Mouse (Mus musculus) CH12.LX (cell line): ENCODE measurements at regions not wholly inside any gene's neighbourhood (a gene's known extent, or its start where the extent isn't known, plus 50 kb on each side); places are given as distances from the start of the nearest gene placed in this dataset.

Source experiments
- DNase-seq: peaks from one replicate; pipeline ENCODE4 v3.0.0-alpha.2; 2013; ENCODE audit errors: extremely low read depth
- H3K27ac ChIP-seq: 2 replicates; pipeline ENCODE4 v1.5.1; 2012; ENCODE audit warnings: low read depth, mild to moderate bottlenecking, control low read depth, moderate library complexity; ENCODE audit not compliant: insufficient read depth
- H3K27me3 ChIP-seq: replicated peaks from 2 replicates; pipeline ENCODE3; 2012; ENCODE audit warnings: inconsistent platforms
- H3K36me3 ChIP-seq, 2 experiments: replicated peaks in 1 of 2; 2 replicates each; pipeline versions ENCODE3 to v1.6.1; 2012; ENCODE audit warnings: inconsistent platforms in 1 of 2, low read length in 1 of 2, mild to moderate bottlenecking in 1 of 2, mixed read lengths in 1 of 2, moderate library complexity in 1 of 2; ENCODE audit not compliant: control insufficient read depth in 1 of 2, insufficient read depth in 1 of 2
- H3K4me1 ChIP-seq, 2 experiments: 2 replicates each; pipeline ENCODE4 v1.6.1; 2012; ENCODE audit warnings: inconsistent platforms in 1 of 2, moderate library complexity in 1 of 2; ENCODE audit not compliant: insufficient read depth in 2 of 2, control insufficient read depth in 1 of 2
- H3K4me2 ChIP-seq: 2 replicates; pipeline ENCODE4 v1.6.1; 2012; ENCODE audit warnings: low read depth, mild to moderate bottlenecking, control low read depth; ENCODE audit not compliant: poor library complexity, insufficient read depth, severe bottlenecking
- H3K4me3 ChIP-seq, 3 experiments: fragments of 150-350 bp in 1 of 3; sonication (generic) in 1 of 3; replicated peaks in 1 of 3; 2 replicates each; pipeline versions ENCODE3 to v1.5.1; 2011 to 2012; ENCODE audit warnings: low read depth in 2 of 3, low read length in 2 of 3, mild to moderate bottlenecking in 2 of 3, moderate library complexity in 2 of 3, control low read depth in 1 of 3, improper control_type of control experiment in 1 of 3, inconsistent platforms in 1 of 3, mixed read lengths in 1 of 3; ENCODE audit not compliant: poor library complexity in 1 of 3
- H3K79me2 ChIP-seq: replicated peaks from 2 replicates; pipeline ENCODE4 v1.6.1; 2012; ENCODE audit warnings: mild to moderate bottlenecking, moderate library complexity; ENCODE audit not compliant: control insufficient read depth, poor library complexity, insufficient read depth, severe bottlenecking; ENCODE audit errors: extremely low read depth
- H3K9ac ChIP-seq: 2 replicates; pipeline ENCODE4 v1.6.1; 2012; ENCODE audit warnings: low read depth, mild to moderate bottlenecking, control low read depth, moderate library complexity; ENCODE audit not compliant: insufficient read depth
- H3K9me3 ChIP-seq: replicated peaks from 2 replicates; pipeline ENCODE3; 2012; ENCODE audit warnings: low read length, inconsistent platforms, mixed read lengths
- CHD1 ChIP-seq: IDR thresholded peaks from 2 replicates; pipeline ENCODE4 v1.6.1; 2012; ENCODE audit warnings: low read depth, low read length, improper control_type of control experiment, inconsistent platforms
- CHD2 ChIP-seq: IDR thresholded peaks from 2 replicates; pipeline ENCODE4 v1.6.1; 2011; ENCODE audit warnings: low read length, improper control_type of control experiment
- E2F4 ChIP-seq: IDR thresholded peaks from 2 replicates; pipeline ENCODE4 v1.6.1; 2011; ENCODE audit warnings: low read depth, low read length, improper control_type of control experiment; ENCODE audit not compliant: insufficient replicate concordance
- ELF1 ChIP-seq: IDR thresholded peaks from 2 replicates; pipeline ENCODE4 v1.6.1; 2014; ENCODE audit warnings: low read depth, mild to moderate bottlenecking, inconsistent platforms, low read length, improper control_type of control experiment
- EP300 ChIP-seq: IDR thresholded peaks from 2 replicates; pipeline ENCODE4 v1.6.1; 2011; ENCODE audit warnings: low read length, improper control_type of control experiment
- ETS1 ChIP-seq: conservative IDR thresholded peaks from 2 replicates; pipeline ENCODE4 v1.6.1; 2012; ENCODE audit warnings: low read depth, mild to moderate bottlenecking, inconsistent platforms, low read length, improper control_type of control experiment, moderate library complexity
- GABPA ChIP-seq: IDR thresholded peaks from 2 replicates; pipeline ENCODE4 v1.6.1; 2012; ENCODE audit warnings: low read depth, low read length, improper control_type of control experiment, inconsistent platforms; ENCODE audit not compliant: insufficient replicate concordance
- HCFC1 ChIP-seq: IDR thresholded peaks from 2 replicates; pipeline ENCODE4 v1.6.1; 2012; ENCODE audit warnings: low read depth, mild to moderate bottlenecking, inconsistent platforms, low read length, improper control_type of control experiment
- KAT2A ChIP-seq: IDR thresholded peaks from 2 replicates; pipeline ENCODE4 v1.6.1; 2012; ENCODE audit warnings: low read length, improper control_type of control experiment, inconsistent platforms; ENCODE audit not compliant: insufficient replicate concordance
- MAX ChIP-seq: IDR thresholded peaks from 2 replicates; pipeline ENCODE4 v1.6.1; 2011; ENCODE audit warnings: low read length, improper control_type of control experiment
- MEF2A ChIP-seq: IDR thresholded peaks from 2 replicates; pipeline ENCODE4 v1.6.1; 2014; ENCODE audit warnings: low read depth, mild to moderate bottlenecking, inconsistent platforms, low read length, improper control_type of control experiment, borderline replicate concordance
- MYC ChIP-seq: IDR thresholded peaks from 2 replicates; pipeline ENCODE4 v1.6.1; 2011; ENCODE audit warnings: low read depth, mild to moderate bottlenecking, improper control_type of control experiment, low read length
- NELFE ChIP-seq: IDR thresholded peaks from 2 replicates; pipeline ENCODE4 v1.6.1; 2011; ENCODE audit warnings: low read depth, low read length, improper control_type of control experiment
- NRF1 ChIP-seq: IDR thresholded peaks from 2 replicates; pipeline ENCODE4 v1.6.1; 2014; ENCODE audit warnings: low read depth, mild to moderate bottlenecking, inconsistent platforms, low read length, improper control_type of control experiment, moderate library complexity
- POLR2A ChIP-seq: IDR thresholded peaks from 2 replicates; pipeline ENCODE4 v1.6.1; 2011; ENCODE audit warnings: low read depth, mild to moderate bottlenecking, improper control_type of control experiment, low read length
- POLR2AphosphoS2 ChIP-seq: IDR thresholded peaks from 2 replicates; pipeline ENCODE4 v1.6.1; 2011; ENCODE audit warnings: low read depth, low read length, improper control_type of control experiment
- SIN3A ChIP-seq: IDR thresholded peaks from 2 replicates; pipeline ENCODE4 v1.6.1; 2012; ENCODE audit warnings: low read length, improper control_type of control experiment, inconsistent platforms
- SMC3 ChIP-seq: IDR thresholded peaks from 2 replicates; pipeline ENCODE4 v1.6.1; 2011; ENCODE audit warnings: low read depth, low read length, improper control_type of control experiment
- USF1 ChIP-seq: IDR thresholded peaks from 2 replicates; pipeline ENCODE4 v1.6.1; 2014; ENCODE audit warnings: low read depth, mild to moderate bottlenecking, inconsistent platforms, low read length, improper control_type of control experiment
- USF2 ChIP-seq: conservative IDR thresholded peaks from 2 replicates; pipeline ENCODE4 v1.6.1; 2011; ENCODE audit warnings: low read depth, low read length, improper control_type of control experiment
- ZC3H11A ChIP-seq: IDR thresholded peaks from 2 replicates; pipeline ENCODE4 v1.6.1; 2012; ENCODE audit warnings: low read depth, mild to moderate bottlenecking, inconsistent platforms, low read length, improper control_type of control experiment
- ZKSCAN1 ChIP-seq: IDR thresholded peaks from 2 replicates; pipeline ENCODE4 v1.6.1; 2012; ENCODE audit warnings: low read depth, inconsistent platforms, low read length, improper control_type of control experiment, borderline replicate concordance
- ZMIZ1 ChIP-seq: IDR thresholded peaks from 2 replicates; pipeline ENCODE4 v1.6.1; 2012; ENCODE audit warnings: low read depth, mild to moderate bottlenecking, inconsistent platforms, low read length, improper control_type of control experiment
- ZNF384 ChIP-seq: IDR thresholded peaks from 2 replicates; pipeline ENCODE4 v1.6.1; 2012; ENCODE audit warnings: low read depth, low read length, improper control_type of control experiment, inconsistent platforms
- dilution Hi-C: fragments of 300-500 bp; cut with MboI; formaldehyde crosslinking; loops from 2 replicates; pipeline ENCODE4 v1.14.3; 2020; ENCODE audit warnings: low sequenced_read_pairs; ENCODE audit not compliant: extremely low pct_unique_long_range_greater_than_20kb, extremely low pct_ligation_motif_present
- in situ Hi-C: fragments of 300-500 bp; cut with MboI; formaldehyde crosslinking; loops from 3 replicates; pipeline ENCODE4 v1.14.3; 2019; ENCODE audit warnings: low sequenced_read_pairs, low pct_ligation_motif_present, low pct_unique_long_range_greater_than_20kb, mixed read lengths

GRCm38 (mm10) chr5:68701342-68701741 is 640.1 kb downstream of the Kctd8 start:
- Histone ChIP-seq H3K9me3 (no peaks in the 10 kb centered on the region), H3K27me3 (no peaks in the 10 kb centered on the region), H3K36me3 (no peaks in the 10 kb centered on the region), H3K79me2 (no peaks in the 10 kb centered on the region), H3K27ac (no peak overlapping the region), H3K4me1 (no peaks in the 10 kb centered on the region), H3K4me2 (no peak overlapping the region), H3K4me3 (no peak overlapping the region), H3K9ac (no peak overlapping the region)
- dilution Hi-C loops (no loop called here), in situ Hi-C loops (no loop called here)
- no peak for DNase-seq
- TF ChIP-seq USF1 (no peak), SMC3 (no peak), MYC (no peak), USF2 (no peak), ZC3H11A (no peak), HCFC1 (no peak), MEF2A (no peak), NRF1 (no peak), SIN3A (no peak), GABPA (no peak), EP300 (no peak), MAX (no peak), POLR2AphosphoS2 (no peak), E2F4 (no peak), POLR2A (no peak), NELFE (no peak), ELF1 (no peak), ZKSCAN1 (no peak)

- H3K9me3 ChIP-seq: no peaks in the 10 kb centered on the region
- no peak for DNase-seq
- TF ChIP-seq GABPA (no peak), MAX (no peak), ZC3H11A (no peak), ETS1 (no peak), CHD2 (no peak), SIN3A (no peak), USF2 (no peak), ELF1 (no peak), HCFC1 (no peak), MEF2A (no peak), KAT2A (no peak), ZMIZ1 (no peak), CHD1 (no peak), ZNF384 (no peak)
- H3K27ac ChIP-seq: no peak overlapping the region
- no peaks in the 10 kb centered on the region for H3K79me2 ChIP-seq
- H3K4me2 ChIP-seq: no peak overlapping the region
- dilution Hi-C loops: no loop called here
- no peaks in the 10 kb centered on the region for H3K36me3 ChIP-seq
- in situ Hi-C loops: no loop called here
- H3K4me1 ChIP-seq: no peaks in the 10 kb centered on the region
- H3K27me3 ChIP-seq: no peaks in the 10 kb centered on the region
- no peak overlapping the region for H3K4me3 ChIP-seq
- H3K9ac ChIP-seq: no peak overlapping the region
These were observed 635.9 kb downstream of the Kctd8 start for GRCm38 (mm10) chr5:68705411-68706080.
